Mouse (Mus musculus): ENCODE data around the gene Lifr. TPM values are rescaled to one million over a fixed set of nuclear protein-coding genes. Genes with fewer than 3 reads are reported as not detected.

Gene Lifr
- 10 to 100 TPM; 48.4 to 55.9 TPM for total RNA-seq (2021)
- long read RNA-seq, experiment 1, full-length matches to known transcripts = 4 of 15 reads
- long read RNA-seq, experiment 1, partial matches to known transcripts = 2 of 15 reads
- long read RNA-seq, experiment 1, other reads (novel, unspliced or antisense) = 9 of 15 reads
- long read RNA-seq, experiment 2, full-length matches to known transcripts = 6 of 14 reads
- long read RNA-seq, experiment 2, partial matches to known transcripts = 1 of 14 reads
- long read RNA-seq, experiment 2, other reads (novel, unspliced or antisense) = 7 of 14 reads

DNA sequence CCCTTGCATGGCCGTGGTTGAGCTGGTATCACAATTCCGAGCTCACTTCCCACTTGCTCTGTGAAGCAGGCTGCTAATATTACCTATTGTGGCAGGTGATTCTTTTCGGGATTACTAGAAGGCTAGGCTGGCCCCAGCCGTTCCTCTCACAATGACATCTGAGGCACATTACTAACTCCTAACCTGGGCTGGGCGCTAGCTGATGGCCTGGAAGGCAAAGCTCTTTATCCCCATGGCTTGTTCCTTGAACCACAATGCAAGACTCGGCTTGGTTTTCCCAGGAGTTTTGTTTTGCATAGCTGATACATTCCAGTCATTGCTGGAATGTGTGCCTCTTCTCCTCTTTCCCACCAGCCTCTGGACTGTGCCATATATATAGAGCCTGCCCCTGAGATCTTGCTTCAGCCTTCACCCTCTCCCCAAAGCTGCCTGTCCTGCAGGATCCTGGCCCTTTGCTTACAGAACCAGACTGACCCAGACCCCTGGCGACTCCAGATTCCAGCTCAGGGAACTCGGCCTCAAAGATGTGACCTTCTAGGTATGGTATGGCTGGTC is at the start of gene Lifr:
Gene Lifr, plus strand, starts transcription at position 404 of the 555 bp plus-strand sequence.
- no peak for DNase-seq

DNA sequence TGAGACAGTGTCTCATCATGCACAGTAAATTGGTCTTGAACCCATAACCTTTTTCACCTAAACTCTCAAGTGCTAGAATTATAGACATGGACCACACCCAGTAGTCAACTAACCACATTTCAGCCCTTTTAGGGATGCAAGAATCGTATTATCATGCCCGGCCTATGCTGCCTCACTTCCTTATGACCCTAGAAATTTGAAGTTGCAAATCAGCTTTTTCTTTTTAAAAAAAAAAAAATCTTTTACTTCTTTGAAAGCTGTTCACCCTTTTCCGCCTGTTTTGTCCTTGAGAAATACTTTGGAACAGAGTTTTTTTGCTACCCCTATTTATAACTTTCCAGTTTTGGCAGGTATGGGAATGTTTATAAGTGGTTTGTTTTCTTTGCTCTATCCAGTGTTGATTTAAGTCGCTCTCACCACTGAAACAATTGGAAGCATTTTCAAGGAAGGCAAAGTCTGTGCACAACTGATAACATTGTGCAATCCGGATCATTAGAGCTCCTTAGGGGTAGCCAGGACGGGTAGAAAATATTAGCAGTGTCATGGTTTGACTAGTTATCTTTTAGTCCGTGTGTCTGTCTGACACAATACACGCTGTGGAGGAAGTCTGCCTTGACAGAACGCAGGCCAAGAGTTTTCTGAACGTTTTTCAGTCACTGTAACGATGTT is 46.2 kb upstream of the Lifr start:
- DNase-seq = no peak

DNA sequence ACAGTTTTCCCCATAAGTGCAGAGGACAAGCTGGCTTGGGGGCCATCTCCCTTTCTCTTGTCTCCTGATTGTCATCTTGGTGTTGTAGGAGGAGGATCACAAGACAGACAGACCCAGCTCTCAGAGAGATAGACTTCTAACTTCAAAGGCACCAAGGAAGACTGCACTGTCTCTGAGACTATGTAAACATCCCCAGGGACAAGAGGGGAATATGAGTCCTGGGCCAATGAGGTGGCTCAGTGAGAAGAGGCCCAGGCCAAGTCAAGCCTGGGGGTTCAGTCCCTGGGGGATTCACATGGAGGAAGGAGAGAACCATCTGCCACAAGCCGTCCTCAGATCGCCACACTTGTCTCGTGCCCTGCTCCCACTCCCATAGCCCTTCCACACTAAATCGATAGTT is 45.4 kb upstream of the Lifr start:
- DNase-seq = no peak

DNA sequence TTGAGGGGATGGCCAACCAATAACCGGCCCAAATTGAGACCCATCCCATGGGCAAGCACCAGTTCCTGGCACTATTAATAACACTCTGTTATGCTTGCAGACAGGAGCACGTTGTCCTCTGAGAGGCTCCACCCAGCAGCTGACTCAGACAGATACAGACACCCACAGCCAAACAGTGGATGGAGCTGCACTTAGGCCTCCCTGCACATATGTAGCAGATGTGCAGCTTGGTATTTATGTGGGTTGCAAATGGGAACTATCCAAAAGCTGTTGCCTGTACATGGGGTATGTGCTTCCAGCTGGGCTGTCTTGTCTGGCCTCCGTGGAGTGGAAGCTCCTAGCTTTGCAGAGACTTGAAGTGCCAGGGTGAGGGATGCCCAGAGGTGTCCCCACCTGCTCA is 42.5 kb upstream of the Lifr start:
- DNase-seq = no peak

DNA sequence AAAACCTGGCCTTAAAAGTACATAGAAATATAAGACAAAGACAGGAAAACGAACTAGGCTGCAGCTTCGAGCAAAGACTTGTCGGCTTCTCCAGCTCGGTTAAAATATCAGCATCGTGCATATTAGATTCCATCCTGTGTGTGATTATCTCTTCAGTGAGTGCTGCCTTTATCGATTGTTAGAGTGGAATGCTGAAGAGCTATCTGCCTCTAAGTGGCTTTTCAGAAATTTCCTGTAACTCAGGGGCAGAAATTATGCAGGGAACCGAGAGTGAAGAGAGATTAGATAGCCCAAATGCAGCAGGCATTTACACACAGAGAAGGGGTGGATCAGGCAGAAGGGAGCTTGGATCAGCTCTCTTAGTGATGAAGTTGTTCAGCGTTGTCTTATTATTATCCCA is 41.5 kb upstream of the Lifr start:
- no peak for DNase-seq

DNA sequence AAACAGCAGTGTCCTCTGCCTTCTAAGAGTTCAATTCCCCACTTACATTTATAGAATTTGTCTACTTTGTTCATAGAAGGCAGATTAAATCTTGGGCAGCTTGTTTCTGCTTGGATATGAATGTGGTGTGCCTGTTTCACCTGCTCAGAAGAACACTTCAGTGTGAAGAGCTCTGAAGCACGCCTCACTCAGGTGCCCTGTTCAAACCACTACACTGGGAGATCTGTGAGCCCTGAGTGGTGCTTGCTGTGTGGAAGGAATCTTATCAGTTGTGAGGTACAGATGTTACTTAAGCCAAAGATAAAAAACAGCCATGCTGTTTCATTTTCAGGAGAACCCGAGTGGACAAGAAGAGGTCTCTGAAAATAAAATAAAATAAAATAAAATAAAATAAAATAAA is 38.7 kb upstream of the Lifr start:
- DNase-seq = no peak

DNA sequence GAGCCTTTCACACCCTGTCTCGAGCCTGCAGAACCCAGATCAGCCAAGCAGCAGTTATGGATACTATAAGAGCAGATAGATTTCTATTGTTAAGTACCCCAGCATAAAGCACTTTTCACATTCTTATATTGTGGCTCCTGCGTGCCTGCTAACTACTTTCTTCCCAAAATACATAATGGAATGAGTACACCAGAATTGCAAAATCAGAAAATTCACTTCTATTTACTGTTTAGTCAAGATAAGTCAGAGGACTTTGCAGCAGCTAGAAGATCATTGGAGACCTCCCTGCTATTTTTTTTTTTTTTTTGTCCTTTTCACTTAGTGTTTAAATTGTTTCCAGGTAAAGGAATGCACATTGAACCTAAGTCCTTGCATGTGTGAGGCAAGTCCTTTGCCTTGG is 38.3 kb upstream of the Lifr start:
- no peak for DNase-seq

DNA sequence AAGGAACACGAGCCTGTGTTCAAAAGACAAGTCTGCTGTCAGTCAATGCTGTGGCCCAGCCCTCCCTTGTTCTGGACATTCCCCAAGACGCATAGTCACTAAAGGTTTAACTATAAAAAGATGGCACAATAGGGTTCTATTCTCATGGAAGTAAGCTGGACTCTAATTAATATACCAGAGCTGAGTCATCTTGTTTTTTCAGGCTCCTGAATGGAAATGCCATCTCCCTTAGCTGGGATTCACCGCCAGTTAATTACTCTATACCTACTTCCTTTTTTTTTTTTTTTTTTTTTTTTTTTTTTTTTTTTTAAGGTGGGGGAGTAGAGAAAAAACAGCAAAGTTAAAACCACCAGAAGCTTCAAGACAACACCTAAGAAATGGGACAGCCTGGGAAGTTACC is 33.6 kb upstream of the Lifr start:
- DNase-seq = no peak

DNA sequence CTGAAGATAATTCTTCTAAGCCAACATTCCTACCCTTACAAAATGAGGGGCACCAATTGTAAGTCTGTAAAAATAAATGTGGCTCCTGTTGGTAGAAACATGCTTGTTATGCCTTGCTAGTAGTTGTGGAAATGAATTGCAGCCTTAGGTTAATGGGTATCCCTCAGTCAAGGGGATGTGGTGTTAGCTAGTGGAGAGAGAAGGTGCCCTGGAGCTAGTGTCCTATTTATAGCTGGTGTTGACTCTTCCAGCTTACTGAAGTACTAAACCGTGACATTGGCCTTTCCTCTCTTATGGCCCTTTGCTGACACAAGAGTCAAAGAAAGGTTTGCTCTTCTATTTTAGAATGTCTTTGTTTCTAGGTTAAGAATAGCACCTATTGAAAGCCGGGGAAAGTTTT is 29.9 kb upstream of the Lifr start:
- no peak for DNase-seq

DNA sequence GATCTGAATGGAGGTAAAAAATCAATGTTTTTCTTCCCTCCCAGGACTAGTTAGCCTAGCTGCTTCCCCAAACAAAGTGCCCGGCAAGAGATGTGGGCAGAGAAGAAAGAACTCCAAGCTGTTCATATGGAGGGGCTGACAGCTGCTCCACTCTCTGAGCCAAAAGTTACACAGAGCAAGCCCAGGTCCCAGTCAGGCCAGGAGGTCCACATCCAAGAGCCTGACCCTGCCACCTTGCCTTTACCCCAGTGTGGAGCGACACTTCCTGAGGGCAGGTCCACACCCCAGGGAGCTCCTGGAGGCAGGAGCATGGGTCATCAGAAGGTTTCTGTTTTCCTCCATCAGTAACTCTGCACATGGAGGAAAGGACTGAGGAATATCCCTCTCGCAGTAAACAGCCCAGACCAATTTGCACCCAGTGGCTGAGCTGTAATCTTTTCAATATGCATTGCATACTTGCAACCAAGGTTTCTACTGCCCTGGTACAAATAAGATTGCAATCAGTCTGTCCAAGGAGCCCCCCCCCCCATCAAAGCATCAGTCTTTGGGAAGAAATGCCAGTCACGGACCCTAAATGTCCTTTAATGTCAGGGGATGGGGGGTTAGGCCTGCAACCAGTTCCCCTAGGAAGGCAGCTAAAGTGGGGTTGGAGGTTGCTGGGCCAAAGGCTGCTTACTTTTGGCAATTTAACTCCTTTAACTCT is 28.3 kb upstream of the Lifr start:
- DNase-seq = no peak

DNA sequence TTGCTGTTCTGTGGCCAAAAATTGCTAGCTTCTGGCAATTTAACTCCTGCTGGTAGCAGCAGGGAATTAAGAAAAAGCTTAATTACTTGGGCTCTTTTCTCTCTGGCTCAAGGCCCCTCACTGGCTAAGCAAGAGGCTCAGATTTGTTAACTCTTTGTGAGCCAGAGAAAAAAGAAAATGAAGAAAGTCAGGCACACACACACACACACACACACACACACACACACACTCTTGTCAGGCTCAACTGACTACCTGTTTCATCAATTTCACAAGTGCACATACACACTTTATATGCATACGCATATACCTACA is 27.8 kb upstream of the Lifr start:
- no peak for DNase-seq

DNA sequence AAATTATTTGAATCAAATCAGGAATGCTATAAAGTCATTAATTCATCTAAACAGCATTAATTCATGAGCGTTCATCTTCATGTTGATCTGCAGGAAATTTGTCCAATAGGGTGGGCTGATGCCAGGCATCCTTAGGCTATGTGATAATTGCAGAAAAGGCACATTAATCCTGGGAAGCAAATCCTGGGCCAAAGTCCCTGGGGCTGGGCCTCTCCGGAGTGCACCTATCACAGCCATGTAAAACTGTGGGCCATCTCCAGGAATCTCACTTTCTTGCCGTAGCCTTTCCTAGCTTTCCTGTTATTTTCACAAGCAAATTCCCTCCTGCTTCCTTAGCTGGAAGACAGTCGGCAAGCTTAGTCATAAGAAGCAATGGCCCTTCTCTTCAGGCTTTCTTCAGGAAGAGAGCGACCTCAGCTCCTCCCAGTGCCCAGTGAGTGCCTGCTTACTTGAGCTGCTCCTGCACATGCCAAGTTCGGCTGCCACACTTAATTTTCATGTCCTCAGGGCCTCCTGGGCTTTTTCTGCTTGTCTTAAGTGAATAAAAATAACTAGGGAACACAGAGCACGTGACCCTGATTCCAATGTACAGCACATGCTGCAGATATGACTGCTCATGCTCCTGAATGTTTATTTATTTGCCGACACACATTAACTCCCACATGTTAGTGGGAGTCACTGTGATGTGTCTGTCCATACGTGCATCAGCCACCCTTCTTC is 26.7 kb upstream of the Lifr start:
- DNase-seq = no peak

DNA sequence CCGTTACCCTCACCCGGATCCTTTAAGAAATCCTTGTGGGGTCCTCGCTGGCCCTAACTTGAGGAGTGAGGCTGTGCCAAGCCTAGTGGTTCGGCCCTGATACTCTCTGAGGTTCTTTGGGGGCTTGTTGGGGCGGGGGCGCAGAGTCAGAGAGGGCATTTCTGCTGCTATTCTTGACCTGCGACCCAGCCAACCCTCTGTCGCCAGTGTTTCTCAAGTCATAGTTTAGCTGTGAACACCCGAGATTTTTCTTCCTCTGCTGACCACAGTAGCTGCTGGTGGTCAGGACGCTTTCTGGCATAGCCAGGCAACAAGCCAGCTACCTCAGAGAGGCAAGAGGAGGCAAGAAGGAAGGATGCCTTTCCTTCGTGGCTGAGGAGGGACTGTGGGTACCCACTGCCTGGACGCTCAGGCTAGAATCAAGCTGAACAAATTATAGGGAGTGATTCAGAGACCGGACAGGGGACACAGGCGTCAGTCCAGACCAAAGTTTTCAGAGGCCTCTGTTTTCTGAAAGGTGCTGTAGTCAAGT is 25.4 kb upstream of the Lifr start:
- no peak for DNase-seq

DNA sequence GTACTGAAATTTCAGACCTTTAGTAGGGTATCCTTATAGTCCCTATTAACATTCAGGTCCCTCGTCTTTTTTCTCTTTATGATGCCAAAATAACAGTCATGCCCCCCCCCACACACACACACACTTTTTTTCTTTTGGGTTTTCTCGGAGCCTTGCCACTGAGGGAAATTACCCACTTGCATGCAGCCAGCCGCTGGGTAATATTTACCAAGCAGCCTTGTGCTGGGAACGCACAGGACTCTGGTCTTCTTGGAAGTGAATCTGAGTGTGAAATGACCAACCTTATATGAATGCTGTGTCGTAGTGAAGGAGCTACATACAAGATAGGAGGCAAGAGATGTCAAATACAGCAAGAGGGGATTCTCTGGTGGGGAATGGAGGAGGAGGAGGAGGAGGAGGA is 24.8 kb upstream of the Lifr start:
- no peak for DNase-seq

DNA sequence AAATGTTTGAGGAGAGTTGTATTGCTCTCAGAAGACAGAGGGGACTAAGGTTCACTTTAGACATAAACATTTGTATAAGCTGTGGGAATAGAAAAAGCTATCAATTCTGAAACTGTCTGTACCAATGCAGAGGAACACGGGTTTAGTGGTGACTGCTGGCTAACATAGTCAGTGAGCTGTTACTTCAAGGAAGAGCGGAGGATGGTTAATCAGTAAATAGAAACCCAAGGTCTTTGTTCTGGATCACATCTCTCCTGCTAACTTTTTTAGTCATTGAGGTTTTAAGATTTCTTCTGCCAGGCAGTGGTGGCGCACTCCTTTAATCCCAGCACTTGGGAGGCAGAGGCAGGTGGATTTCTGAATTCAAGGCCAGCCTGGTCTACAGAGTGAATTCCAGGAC is 23.7 kb upstream of the Lifr start:
- DNase-seq = no peak

DNA sequence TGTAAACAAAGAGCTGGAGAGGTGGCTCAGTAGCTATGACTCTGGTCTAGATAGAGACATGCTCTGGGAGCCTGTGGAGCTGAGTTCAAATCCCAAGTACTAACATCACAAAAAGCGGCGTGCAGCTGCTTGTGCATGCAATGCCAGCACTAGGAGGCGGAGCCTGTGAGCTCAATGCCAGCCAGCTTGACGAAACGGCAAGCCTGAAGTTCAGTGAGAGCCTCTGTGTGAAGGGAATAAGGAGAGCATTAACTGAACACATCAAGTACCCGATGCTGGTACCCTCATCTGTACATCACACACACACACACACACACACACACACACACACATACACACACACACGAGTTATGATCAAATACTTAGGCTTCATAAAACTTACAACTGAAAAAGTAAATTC is 21.0 kb upstream of the Lifr start:
- DNase-seq = no peak

DNA sequence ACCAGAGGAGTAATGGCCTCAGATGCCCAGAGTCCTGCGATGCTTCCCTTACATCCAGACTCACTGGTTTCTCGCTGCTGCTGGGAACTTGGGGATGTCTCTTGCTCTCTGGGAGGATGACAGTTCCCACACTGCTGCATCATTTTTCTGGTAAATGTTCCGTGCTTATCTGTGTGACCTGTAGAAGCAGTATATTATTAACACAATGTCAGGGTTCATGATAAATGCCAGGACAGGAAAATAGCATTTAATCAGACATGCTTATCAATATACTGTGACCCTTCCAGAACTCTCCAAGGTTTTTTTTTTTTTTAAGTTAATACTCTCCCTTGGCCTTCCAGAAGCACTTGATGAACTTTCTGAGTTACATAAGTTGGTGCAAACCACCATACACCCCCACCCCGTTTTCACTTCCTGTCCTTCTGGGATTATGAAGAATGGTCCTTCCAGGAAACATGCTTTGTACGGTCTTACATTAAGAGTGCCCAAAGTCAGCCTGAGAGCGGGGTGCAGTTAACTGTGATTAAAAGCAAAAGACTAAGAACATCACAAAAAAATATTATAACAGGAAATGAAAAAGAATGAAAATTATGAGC is 20.1 kb upstream of the Lifr start:
- no peak for DNase-seq

DNA sequence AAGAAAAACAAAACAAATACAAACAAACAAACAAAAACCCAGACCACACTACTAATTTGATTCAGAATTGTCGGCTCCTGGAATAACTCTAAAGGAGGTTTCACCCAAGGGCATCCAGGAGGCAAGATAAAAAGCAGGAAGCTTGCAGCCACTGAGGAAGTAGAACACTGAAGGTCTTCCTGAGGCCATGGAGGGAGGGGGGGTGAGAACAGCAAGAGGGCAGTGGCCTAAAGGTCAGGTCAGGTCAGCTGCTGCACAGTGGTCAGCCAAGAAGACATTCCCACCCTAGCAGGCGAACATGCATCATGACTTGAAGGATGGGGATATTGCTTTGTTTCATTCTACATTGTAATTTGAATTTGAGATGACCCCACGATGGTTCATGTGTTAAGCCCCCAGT is 17.1 kb upstream of the Lifr start:
- DNase-seq = no peak

DNA sequence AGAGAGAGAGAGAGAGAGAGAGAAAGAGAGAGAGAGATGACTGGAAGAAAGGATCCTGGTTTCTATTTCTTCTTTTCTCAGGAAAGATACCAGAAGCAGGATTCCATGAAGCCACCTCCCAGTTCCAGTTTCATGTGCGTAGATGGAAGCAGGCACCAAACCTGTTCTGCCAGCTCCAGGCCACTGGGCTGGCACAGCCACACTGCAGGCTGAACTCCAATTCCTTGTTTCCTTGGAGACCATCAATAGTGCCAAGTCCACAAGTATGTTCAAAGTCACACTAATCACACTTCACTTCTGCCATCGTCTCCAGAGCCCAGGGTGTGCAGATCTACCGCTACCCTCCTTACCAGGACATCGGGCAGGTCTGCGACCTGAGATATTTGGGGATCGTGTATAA is 15.2 kb upstream of the Lifr start:
- DNase-seq = peak; percentile 29

DNA sequence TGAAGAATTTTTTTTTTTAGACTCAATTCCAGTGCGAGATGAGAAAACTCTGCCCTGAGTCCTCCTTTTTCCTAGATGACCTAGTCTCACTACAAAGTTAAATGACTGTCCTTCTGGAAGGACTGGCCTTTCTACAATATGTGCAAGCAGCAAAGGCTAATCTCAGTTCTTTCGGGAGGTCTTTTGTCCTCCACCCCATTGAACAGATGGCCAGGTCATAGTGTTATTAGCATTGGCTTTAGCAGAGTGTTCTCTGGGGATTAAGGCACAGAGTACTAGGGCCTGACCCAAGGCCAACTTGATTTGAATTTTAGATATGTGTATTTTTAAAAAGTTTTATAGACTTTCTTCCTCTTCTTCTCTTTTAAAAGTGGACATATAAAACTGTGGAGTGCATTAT is 12.1 kb upstream of the Lifr start:
- DNase-seq = no peak

DNA sequence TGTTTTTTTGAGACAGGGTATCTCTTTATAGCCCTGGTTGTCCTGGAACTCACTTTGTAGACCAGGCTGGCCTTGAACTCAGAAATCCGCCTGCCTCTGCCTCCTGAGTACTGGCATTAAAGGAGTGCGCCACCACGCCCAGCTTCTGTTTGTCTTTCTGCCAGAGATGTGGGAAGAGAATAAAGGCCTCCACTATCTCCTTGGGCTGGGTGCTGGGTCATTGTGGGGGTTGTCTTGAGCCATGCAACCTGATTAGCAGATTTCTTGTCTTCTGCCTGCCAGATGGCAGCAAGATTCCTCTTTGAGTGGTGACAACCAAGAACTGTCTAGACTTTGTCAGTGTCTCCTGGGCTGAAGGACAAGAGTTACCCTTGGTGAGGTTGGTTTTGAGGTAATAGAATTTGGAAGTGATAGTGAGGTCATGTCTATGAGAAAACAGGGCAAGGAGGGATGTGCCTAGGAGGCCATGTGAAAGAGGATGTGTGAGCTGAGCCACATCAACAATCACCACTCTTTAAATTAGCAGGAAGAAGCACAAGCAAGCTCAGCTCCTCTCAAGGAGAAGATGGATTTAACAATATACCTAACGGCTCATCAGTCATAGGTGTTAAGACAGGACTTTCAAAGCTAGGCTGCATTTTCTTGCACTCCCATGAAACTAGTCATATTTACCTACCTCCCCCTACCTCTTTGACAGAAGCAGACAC is 10.6 kb upstream of the Lifr start:
- no peak for DNase-seq
